Mouse (Mus musculus): ENCODE measurements around the gene Rnf216.

GRCm38 (mm10) chr5:142961398-142961880, 151.4 kb downstream of the Rnf216 start:
- TF ChIP-seq CTCF (IDR thresholded peaks at IDR 0.05; ENCODE audit: control insufficient read depth, insufficient read depth, insufficient replicate concordance, low read depth, low read length) (no peak), POLR2A (IDR thresholded peaks at IDR 0.05; ENCODE audit: control insufficient read depth, low read depth, low read length) (no peak)
